Mouse (Mus musculus) erythroblast, embryonic 14.5 days (primary cell): ENCODE measurements around the gene St6galnac5.

Experiments used
- GATA1 ChIP-seq: IDR thresholded peaks from 2 replicates; pipeline ENCODE4 v1.6.1; 2012; ENCODE audit warnings: low read length, inconsistent platforms, mixed read lengths
- TAL1 ChIP-seq: IDR thresholded peaks from 3 replicates; pipeline ENCODE4 v1.6.1; 2012; ENCODE audit warnings: low read length, inconsistent platforms, mixed read lengths

DNA sequence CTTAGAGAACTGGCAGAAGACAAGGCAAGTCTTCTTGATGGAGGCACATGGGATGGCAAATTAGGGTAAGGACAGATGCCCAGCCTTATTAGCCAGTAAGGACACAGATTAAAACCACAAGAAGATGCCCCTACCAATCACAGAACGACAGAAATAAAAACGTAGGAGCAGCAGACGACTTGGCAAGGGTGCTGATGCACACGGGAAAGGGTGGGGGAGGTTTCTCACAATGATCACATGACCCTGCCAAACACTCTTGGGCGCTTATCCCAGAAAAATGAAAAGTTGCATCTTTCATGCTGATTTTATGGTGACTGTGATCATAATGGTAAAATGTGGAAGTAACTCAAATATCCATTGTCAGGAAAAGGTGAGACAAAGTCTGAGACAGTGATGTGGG lies 75.0 kb downstream of the St6galnac5 start:
- TF ChIP-seq GATA1: no peak
- TF ChIP-seq TAL1: no peak
